Mouse (Mus musculus): ENCODE data around the gene E130309D02Rik.

- TF ChIP-seq MYOG (IDR thresholded peaks at IDR 0.05; ENCODE audit: control insufficient read depth, extremely low read depth, insufficient read length) (no peak), CTCF (IDR thresholded peaks at IDR 0.05; ENCODE audit: control insufficient read depth, insufficient read depth, insufficient read length) (no peak)
Measured at GRCm38 (mm10) chr5:143308825-143309224, 6.3 kb downstream of the E130309D02Rik start.

Measured in C2C12 (cell line).